Mouse (Mus musculus) fibroblast of lung, adult 2 months (primary cell): ENCODE measurements around the gene Txlna.
A peak's percentile ranks its signal among the peaks of the same experiment; 100 is the strongest.

Experiments
- DNase-seq: peaks from one replicate; pipeline ENCODE4 v3.0.0-alpha.2; 2011; ENCODE audit warnings: low read depth

Gene Txlna

DNA sequence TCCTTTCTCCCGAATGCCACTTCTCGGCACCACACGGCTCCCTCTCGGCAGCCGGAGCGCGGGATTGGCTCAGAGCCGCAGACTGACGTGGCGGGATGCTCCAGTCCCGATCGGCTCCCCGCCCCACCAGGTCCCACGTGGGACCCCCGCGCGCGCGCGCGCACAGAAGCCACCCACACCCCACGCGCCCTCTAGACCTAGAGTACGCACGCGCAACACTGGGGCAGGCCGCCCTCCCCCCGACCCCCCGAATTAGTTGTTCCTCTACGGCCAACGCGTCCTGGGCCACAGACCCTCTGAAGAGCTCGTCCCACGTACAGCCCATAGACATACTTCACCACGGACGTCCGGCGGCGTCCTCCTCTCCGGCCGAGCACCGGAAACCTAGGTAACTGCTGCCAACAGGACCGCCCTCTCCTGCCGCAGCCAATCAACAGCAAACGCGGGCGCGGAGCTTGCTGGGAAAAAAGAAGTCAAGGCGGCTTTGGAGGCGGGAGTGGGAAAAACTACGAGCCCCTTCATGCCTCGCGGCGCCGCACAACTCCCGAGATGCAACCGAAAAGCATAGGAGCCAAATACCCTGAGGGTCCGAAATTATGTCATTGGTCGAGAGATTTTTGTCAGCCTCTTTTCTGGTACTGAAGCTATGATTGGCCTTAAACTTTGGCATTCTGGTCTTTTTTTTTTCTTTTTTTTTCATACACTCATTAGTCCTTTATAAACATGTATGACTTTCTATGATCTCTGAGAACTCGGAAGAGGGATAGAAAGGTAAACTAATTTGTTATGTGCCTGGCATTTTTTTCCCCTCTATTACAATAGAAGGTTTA lies at the start of gene Txlna:
Txlna (minus strand) TSS at position 428 of the 830 bp plus-strand sequence.
- DNase-seq, result peak; percentile 92

DNA sequence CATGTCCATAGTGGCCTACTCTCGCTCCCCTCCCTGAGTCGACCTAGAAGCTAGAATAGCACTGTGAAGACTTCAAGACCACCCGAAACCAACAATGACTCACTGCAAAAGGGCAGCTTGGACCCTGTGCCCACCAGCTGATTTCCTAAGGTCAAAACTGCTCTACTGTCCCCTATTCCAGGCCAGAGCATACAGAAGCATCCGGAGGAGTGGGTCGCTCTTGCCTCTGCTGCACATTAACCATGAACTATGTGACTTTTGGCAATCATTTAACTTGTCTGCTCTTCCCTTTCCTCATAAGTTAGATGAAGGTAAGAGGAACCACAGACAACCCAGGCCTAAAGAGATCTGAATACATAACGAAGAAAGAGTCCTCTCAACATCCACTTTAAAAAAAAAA lies 43.7 kb upstream of the Txlna start:
- no peak for DNase-seq

DNA sequence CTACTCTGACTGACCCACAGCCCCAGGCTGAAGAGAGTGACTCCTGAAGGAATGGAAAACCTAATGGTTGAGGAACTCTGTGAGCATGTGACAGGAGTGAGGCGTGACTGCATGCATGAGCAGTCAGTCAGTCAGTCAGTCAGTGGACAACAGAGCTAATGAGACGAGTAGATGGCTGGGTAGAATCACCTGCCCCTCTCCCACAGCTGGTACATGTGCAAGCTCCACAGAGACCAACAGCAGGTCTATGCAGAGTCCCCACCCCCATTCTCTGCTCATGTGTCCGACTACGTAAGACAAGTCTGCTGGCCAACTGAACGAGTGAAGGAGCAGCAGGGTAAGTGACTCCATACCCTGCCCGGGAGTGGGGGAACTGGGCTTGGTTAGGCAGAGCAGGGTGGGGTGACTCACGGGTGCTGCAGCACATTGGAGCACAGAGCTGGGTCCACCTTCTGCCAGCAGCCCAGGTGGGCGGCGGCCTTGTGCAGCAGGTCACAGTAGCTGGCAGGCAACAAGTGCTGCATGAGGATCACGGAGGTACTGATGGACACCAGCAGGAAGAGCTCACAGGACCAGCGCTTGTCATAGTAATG lies 43.1 kb upstream of the Txlna start:
- no peak for DNase-seq

DNA sequence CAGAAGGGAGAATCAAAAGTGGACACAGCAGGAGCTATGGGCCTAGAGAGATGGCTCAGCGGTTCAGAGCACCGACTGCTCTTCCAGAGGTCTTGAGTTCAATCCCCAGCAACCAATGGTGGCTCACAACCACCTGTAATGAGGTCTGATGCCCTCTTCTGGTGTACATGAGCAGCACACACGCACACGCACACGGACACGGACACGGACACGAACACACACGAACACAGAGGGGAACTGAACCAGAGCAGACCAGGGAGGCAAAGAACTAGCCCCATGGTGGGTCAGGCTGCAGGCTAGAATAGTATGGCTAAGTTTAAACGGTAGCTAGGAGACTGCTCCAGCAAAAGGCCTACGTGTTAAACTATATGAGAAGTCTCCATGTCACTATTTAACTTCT lies 41.0 kb upstream of the Txlna start:
- DNase-seq, result no peak

DNA sequence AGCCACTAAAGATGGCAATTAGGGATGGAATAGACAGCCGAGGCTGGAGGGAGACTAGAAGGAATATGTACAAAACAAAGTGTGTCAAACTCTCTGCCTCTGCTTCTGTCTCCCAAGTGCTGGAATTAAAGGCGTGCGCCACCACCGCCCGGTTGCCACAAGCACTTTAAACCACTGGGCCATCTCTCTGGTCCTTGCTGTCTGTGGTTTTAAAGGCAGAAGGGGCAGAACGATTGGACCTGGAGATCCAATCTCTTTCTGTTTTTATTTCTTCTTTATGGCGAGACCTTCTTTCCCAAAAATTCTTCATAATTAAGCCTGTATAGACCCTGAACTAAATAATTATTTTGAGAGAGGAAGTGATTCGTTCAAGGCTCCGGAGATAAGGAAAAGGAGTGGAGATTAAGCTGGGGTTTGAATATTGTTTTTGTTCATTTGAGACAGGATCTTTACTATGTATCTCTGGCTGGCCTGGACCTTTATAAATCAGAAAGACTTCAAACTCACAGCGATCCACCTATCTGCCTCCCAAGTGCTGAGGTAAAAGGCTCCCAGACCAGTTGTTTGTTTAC lies 32.1 kb upstream of the Txlna start:
- DNase-seq, result no peak

DNA sequence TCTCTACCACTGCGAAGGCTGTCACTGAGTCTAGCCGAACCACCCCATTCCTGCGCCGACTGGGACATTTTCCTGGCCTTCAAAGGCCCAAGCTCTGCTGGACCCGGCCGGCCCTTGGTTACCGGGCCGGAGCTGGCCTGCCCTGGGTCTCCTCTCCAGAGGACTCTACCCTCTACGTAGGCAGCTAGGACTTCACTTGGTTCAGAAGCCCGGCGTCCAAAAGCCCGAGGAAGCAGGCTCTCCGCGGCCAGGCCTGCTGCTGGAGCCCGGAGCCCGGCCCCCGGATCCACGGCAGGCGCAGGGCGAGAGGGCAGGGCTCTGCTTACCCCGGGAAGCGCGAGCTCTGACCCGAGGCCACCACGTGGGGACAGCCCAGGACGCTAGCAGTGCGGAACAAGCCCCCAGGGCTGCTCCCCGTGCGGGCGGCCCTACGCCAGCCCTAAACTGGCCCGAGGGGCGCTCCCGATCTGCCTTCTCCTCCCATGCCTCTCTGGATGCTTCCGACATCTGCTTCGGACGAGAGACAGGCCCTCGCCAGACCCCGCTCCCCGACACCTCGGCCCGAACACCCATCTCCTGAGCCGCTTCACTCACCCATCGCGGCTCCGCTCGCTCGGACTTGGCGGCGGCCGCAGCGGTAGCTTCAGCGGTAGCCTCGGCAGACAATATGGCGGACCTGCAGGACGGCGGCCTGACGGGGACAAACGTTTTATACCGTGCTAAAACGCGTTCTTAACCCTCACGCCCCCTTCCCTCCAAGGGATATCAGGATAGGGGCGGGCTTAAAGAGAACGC lies 31.4 kb upstream of the Txlna start, which contains the start of gene Kpna6:
Kpna6 (minus strand) TSS at position 685 of the 795 bp plus-strand sequence.
- DNase-seq, result peak; percentile 86

DNA sequence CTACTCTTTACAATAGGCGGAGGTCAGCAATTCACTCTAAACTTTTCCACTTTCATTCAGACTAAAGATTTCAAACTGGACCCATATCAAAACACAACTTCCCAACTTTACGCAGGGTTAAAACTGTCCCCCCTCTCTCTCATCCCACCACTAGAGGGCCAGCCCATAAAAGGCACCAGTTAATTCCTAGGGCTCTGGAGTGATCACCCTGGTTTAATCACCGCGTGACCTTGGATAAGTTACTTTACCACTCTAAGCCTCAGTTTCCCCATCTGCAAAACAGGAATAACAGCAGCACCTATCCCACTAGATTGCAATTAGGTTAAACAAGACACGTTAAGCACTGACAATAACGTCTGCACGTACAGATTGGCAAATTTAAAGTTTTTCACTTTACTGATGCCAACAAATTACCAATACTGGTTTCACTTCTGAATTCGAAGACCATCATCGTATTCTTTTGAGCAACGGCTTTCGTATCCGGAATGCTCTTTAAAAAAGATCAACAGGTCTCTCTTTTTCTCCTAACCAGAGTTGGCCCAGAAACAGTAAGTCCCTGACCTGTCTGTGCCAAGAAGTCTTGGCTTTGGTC lies 30.7 kb upstream of the Txlna start:
- DNase-seq, result peak; percentile 28

DNA sequence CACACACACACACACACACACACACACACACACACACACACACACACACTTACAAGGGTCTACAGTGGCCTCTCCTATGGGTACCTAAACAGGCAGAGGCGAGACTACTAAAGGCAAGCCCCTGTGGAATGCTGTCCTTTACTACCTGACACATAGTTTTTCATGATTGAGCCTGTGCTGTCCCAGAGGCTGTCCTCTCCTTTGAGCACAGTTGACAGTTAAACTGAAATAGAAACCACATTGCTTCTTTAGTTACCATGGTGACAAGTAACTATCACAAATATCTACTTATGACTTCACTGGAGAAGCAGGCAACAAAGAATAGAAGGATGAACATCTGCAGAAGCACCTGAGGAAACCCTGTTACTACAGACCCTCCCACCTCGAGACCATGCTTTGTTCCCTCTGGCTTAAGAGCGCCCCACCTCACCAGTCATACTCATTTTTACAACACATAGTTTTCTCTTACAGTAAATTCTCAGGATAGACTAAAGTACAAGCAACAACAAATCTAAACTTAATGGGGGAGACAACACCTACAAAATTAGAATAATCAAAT lies 21.5 kb upstream of the Txlna start:
- no peak for DNase-seq

DNA sequence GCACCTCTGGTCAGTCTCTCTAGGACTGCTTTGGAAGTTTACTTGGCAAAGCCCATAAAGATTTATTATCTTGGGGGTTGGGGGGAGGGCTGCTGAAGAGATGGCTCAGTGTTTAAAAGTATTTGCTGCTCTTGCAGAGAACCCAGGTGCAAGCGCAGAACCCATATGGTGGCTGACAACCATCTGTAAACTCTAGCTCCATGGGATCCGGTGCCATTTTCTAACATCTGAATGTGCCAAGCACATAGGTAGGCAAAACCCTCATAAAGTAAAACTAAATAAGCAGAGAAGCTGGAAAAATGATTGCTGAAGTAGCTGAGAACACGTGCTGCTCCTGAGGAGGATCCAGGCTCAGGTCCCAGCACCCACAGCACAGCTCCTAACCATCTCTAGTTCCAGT lies 20.7 kb upstream of the Txlna start:
- no peak for DNase-seq

DNA sequence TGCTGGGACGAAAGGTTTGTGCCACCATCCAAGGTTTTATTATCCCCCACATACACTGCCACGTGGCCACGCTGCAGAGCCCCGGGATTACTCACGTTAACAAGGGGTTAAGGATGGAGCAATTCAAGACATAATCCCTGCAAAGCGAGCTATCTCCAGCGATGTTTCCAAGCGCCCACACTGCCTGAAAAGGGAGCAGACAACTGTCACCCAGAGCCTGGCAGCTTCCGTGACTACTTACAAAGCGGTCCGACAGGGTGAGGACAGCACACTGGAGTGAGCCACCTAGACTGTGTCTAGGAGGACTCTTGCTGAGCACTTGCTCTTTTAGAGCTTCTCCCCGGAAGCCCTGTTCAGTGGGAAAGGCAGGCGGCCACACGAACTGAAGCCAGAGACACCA lies 13.9 kb upstream of the Txlna start:
- DNase-seq, result no peak

DNA sequence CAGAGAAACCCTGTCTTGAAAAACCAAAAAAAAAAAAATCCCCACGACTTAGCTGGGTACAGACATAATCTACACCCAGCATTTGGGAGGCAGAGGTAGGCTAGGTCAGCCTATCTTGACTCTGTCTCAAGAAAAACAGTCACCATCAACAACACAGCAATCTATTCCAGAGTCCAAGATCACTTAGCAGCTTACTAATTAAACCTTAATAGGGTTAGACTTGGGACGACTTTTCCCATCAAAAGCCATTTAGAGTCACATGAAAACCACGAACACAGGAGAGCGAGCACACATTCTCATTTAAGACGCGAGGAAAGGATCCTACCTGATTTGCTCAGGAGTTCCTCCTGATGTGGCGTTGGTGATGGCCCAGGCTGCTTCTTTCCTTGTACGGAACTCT lies 9.5 kb upstream of the Txlna start:
- DNase-seq, result no peak

DNA sequence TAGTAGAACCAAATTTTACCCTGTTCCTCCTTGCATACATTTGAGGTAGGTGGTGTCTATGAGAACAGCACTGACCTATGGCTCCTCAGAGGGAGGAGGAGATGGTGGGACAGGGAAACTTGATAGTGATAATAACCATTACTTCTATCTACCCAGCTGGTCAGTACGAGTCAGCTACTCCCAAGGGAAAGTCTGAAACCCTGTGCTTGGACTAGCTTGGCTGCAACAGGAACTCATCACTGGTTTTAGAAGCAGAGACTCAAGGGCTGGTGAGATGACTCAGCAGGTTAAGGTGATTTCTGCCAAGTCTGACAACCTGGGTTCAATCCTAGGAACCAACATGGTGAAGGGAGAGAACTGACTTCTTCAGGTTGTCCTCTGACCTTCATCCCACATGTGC lies 7.8 kb upstream of the Txlna start:
- DNase-seq, result no peak

DNA sequence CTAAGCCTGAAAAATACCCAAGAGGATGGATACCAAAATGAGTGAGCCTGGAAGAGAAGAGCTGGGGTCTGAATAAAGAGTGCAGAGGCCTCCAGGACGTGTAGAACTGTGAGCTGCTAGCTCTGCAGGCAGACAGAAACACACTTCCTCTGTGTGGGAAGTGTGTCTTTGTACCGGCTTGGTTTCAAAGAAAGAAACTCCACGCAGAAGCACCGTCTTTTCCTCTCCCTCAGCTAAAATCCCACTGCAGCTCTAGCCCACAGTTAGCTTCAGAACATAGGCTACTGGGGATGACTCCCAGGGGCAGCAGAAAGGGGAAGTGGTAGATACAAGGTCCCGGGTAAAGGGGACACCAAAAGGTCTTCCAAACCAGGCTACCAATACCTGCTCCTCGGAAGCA lies 4.3 kb upstream of the Txlna start:
- no peak for DNase-seq

DNA sequence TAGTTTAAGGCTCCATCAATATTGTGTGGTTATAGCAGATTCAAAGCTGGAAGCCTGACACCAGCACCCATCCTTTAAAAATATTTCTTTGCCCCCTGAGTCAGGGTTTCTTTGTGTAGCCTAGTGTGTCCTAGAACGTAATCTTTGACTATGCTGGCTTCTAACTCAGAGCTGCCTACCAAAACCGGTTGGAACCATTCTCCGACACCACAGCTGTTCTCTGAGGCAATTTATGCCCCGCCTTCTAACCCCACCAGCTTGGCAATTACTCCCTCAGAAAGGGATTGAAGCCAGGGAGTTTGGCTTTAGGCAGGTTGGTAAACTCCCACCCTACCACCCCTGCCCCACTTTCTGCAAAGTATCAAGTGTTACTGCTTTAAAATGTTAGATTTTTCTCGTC lies 891 bp upstream of the Txlna start:
- DNase-seq, result peak; percentile 32

DNA sequence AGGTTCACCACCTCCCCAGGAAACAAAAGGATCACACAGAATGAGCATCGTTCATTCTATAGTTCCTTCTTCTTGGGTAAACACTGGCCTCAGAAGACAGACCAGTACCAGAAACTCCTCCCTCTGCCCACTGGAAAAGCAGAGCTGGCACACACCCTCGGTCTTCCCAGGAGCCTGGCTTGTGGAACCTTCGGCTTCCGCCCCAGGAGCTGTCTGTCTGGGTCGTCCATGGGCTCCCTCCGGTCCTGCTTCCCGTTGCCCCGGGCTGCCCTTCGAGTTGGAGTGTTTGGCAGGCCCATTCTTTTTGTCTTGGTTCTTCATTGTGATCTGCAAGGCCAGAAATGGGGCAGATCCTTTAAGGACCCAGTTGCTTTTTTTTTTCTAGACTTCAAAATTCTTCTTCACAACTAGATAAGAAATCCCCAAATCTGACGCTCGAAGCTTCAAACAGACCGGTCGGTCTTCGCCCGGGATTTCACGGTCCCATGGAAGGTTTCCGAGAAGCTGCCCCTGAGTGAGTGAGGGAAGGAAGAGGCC lies 696 bp downstream of the Txlna start:
- DNase-seq, result peak; percentile 33

DNA sequence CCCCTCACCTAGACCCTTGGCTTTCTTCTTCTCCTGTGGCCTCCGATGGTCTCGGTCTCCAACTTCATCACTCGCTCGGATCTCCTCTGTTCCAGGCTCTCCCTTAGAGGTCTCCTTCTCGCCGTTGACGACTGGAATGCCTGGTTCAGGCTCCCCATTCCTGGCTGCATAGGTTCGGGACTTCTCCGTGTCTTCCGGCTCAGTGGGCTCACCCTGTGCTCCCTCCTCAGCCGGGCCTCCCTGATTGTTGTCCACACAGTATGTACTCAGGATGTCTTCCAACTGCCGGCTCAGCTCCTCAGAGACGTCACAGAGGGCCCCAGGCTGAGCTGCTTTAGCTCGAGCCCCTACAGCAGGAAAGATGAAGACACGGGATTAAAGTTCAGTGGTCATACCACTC lies 1.6 kb downstream of the Txlna start:
- DNase-seq, result no peak

DNA sequence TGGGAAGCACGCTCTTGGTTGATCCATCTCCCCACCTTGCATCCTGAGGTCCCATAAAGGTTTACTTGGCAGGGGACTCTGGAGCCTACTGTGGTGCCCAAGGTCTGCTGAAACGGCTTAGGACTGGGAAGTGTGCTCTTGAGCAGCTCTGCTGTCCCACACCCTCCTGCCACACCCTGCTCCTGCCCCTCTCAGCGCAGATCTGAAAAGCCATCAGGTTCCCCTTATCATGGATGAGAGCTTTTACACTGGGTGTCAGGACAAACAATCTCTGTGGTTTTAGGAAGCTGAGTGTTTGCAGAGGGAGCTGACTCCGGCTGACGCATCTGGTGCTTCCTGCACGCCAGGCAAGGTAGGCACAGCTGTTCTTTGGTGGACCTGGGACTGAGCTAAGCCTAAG lies 7.0 kb downstream of the Txlna start:
- no peak for DNase-seq

DNA sequence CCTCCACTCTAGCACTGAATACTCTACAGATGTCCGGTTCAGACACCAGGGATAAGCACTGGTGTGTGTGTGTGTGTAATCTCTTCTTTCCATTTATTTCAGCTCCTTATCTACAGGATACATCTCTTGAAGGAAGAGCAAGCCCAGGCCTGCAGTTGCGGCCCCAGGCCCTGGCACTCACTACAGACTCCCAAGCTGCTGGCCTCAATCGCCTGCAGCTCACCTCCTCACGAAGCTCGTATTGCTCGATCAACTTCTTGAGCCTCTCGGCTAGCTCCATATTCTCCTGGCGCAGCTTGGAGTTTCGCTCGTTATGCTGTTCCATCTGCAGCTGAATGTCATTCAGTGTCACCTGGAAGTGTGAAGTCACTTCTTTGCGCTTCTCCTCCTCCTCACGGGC lies 9.0 kb downstream of the Txlna start:
- DNase-seq, result no peak

DNA sequence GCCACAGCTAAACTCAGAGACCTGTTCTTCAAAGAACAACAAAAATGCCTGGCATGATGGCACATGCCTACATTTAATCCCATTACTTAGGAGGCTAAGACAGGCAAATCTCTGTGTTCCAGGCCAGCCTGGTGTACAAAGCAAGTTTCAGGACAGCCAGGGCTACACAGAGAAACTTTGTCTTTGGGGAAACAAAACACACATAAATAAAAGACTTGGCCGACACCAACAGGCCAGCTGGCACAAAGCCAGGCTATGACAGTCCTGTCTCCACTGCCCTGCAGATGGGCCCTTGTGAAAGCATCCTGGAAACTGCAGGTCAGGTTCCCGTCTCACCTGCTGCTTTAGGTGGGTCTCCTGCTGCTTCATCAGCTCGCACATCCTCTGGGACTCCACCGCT lies 9.9 kb downstream of the Txlna start:
- no peak for DNase-seq

DNA sequence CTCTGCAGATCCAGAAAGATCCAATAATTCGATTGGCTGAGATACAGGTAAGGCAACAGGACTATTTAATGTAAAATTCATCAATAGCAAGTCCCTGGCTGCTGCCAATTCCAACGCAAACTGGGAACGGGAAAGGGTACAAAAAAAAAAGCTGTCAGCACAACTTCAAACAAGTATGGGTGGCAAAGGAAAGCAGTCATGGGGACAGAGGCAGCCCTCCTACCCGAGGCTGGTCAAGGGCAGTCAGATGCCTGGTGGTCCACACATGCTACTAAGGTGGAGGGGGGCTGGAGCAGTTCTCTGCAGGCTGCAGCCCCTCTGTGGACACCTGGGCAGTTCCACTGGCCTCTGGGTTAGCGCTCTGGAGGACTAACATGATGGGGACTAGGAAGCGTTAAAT lies 14.8 kb downstream of the Txlna start:
- DNase-seq, result no peak

DNA sequence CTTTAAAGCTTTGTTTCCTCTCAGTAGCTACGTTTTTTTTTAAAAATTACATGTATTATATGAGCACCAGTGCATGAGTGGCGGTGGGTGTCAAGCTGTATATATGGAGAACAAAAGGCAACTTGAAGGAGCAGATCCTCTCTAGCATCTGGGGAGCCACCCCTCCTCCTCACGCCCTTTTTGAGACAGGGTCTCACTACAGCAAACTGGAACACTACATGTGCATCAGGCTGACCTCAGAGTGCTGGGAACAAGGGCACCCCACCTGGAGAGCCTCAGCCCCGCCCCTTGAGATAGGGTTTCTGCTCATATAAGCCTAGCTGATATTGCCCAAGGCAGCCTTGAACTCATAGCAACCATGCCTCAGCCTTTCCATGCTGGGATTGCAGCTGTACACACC lies 15.4 kb downstream of the Txlna start:
- DNase-seq, result no peak

DNA sequence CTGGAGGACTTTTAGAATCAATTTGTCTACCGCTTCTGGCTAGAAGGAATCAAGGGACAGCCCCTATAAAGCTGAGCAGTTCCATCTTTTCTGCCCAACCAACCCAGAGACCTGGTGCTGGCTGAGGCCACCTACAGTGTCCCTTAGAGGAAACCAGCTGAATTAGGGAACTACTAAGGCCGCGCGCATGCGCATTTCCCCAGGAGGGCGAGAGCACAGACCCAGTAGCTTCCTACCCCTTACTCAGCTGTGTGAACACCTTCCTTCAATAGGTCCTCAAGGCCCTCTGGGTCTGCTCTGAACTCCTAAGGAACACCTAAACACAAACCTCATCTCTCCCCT lies 15.9 kb downstream of the Txlna start:
- no peak for DNase-seq
